Mouse (Mus musculus): ENCODE data around the gene Flt3l.
A peak's percentile ranks its signal among the peaks of the same experiment; 100 is the strongest.

DNA sequence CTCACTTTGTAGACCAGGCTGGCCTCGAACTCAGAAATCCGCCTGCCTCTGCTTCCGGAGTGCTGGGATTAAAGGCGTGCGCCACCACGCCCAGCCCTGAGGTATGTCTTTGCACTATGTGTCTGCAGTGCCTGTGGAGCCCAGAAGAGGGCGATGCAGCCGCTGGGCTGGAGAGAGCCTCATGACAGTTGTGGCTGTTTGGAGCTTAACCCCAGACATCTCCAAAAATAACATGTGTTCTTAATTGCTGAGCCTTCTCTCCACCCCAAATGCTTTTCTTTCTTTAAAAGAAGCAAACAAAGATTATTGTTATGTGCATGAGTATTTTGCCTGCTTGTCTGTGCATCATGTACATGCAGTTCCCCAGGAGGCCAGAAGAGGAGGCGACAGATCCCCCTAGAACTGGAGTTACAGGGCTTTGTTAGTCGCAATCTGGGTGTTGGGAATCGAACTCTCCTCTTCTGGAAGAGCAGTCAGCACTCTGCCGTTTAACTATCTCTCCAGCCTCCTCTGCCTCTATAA lies 18.8 kb upstream of the Flt3l start:
- peak; percentile 56; the same call in 1 of the 2 replicates for TF ChIP-seq CTCF (IDR thresholded peaks at IDR 0.05; ENCODE audit: extremely low read depth, insufficient read length, insufficient replicate concordance, low read depth, low read length)
- TF ChIP-seq POLR2A (IDR thresholded peaks at IDR 0.05; ENCODE audit: low read depth, low read length), result no peak
